In the genomic region with DNA sequence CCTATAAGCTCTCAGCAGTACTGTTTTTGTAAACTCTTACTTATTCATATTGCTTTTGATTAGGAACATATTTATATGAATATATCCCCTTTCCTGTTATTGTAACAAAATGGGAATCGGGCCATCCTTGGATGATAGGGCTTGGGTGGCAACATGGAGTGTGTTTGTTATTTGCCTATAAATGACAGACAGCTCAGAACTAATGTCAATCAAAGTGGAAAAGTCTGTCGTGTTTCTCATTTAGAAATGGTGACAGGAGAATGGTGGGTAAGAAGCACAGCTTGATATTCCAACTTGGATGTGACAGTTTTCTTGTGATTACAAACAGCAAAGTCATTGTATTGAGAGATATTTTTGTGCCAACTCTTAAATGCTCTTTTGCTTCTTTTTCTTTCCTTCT, we compare ENCODE assay signal across 26 mouse cellular contexts.
"Had no signal": no experiment of that assay in that cellular context is flagged by ENCODE, and none has a peak within 500 bp of the region (broad histone marks: within the 10 kb centered on the region; RNA-seq: fewer than 3 reads in every experiment).

No protein-coding gene starts in this region.

- DNase-seq: gastrocnemius, adult 2 months; gastrocnemius, postnatal 10 days; gastrocnemius, postnatal 25 days; heart, adult 18-20 months; heart, postnatal 10 days; heart, postnatal 4 days; kidney, adult 18-20 months; kidney, adult 8-10 months; kidney, postnatal 10 days; kidney, postnatal 25 days; kidney, postnatal 4 days; left cerebral cortex, postnatal 4 days; liver, embryonic 13.5 days had no signal

- H3K27ac ChIP-seq: gastrocnemius, adult 2 months; heart, embryonic 10.5 days; hindbrain, embryonic 10.5 days; hindbrain, embryonic 12.5 days; hindbrain, embryonic 14.5 days; intestine, embryonic 15.5 days; layer of hippocampus, adult 2 months; limb, embryonic 13.5 days; limb, embryonic 15.5 days; liver, embryonic 13.5 days; liver, embryonic 15.5 days had no signal

- H3K9ac ChIP-seq: heart, embryonic 12.5 days; hindbrain, embryonic 12.5 days; hindbrain, embryonic 14.5 days; intestine, embryonic 15.5 days; limb, embryonic 13.5 days; limb, embryonic 15.5 days; liver, embryonic 13.5 days; liver, embryonic 15.5 days had no signal

- H3K4me1 ChIP-seq: heart, embryonic 10.5 days; heart, embryonic 12.5 days; hindbrain, embryonic 10.5 days; hindbrain, embryonic 12.5 days; intestine, embryonic 15.5 days; liver, embryonic 13.5 days; liver, embryonic 15.5 days had no signal

- H3K4me2 ChIP-seq: heart, embryonic 12.5 days; hindbrain, embryonic 12.5 days; hindbrain, embryonic 14.5 days; intestine, embryonic 15.5 days; limb, embryonic 13.5 days; limb, embryonic 15.5 days; liver, embryonic 13.5 days; liver, embryonic 15.5 days had no signal

- H3K36me3 ChIP-seq: heart, embryonic 10.5 days; hindbrain, embryonic 10.5 days; hindbrain, embryonic 12.5 days; intestine, embryonic 15.5 days; limb, embryonic 13.5 days; limb, embryonic 15.5 days; liver, embryonic 13.5 days; liver, embryonic 15.5 days had no signal

- ATAC-seq: hindbrain, embryonic 16.5 days; inflammation-experienced regulatory T-cells, adult 6 months; intestine, embryonic 15.5 days; intestine, postnatal 0 days had no signal

- H3K9me3 ChIP-seq: heart, embryonic 10.5 days; heart, embryonic 12.5 days; hindbrain, embryonic 10.5 days; hindbrain, embryonic 12.5 days; intestine, embryonic 15.5 days; limb, embryonic 13.5 days; limb, embryonic 15.5 days; liver, embryonic 13.5 days; liver, embryonic 15.5 days had no signal

- H3K4me3 ChIP-seq: gastrocnemius, adult 2 months; heart, embryonic 10.5 days; heart, embryonic 12.5 days; hindbrain, embryonic 10.5 days; hindbrain, embryonic 12.5 days; intestine, embryonic 15.5 days; layer of hippocampus, adult 2 months; limb, embryonic 13.5 days; limb, embryonic 15.5 days; liver, embryonic 13.5 days; liver, embryonic 15.5 days had no signal

- H3K27me3 ChIP-seq: heart, embryonic 12.5 days; hindbrain, embryonic 12.5 days; intestine, embryonic 15.5 days; limb, embryonic 13.5 days; limb, embryonic 15.5 days; liver, embryonic 13.5 days; liver, embryonic 15.5 days had no signal
